Mouse (Mus musculus) G1E (cell line): ENCODE results near the gene Hoxa11. TPM values are rescaled to one million over a fixed set of nuclear protein-coding genes. Genes with fewer than 3 reads are reported as not detected.

Experiments
- ATAC-seq: 2 replicates; pipeline ENCODE4 v1.8.0; 2016; ENCODE audit warnings: mild to moderate bottlenecking; ENCODE audit not compliant: insufficient number of reproducible peaks, poor library complexity, low FRiP score, severe bottlenecking; ENCODE audit errors: extremely low read depth
- DNase-seq: peaks from one replicate; pipeline ENCODE4 v3.0.0; 2012; ENCODE audit warnings: low spot score
- H3K27me3 ChIP-seq: 2 replicates; pipeline ENCODE4 v1.6.1; 2012; ENCODE audit warnings: mild to moderate bottlenecking, low read length, inconsistent platforms; ENCODE audit not compliant: insufficient read depth
- H3K36me3 ChIP-seq: replicated peaks from 2 replicates; pipeline ENCODE3; 2012; ENCODE audit warnings: mild to moderate bottlenecking, inconsistent platforms
- H3K4me1 ChIP-seq: 2 replicates; pipeline ENCODE4 v1.6.1; 2012; ENCODE audit warnings: low read depth, low read length, inconsistent platforms, mixed read lengths; ENCODE audit not compliant: insufficient read depth
- H3K4me3 ChIP-seq: 2 replicates; pipeline ENCODE4 v1.5.1; 2012; ENCODE audit warnings: low read depth, mild to moderate bottlenecking, inconsistent platforms, low read length, moderate library complexity, mixed read lengths
- H3K9me3 ChIP-seq: replicated peaks from 2 replicates; pipeline ENCODE4 v1.6.1; 2012; ENCODE audit warnings: inconsistent platforms
- CTCF ChIP-seq: IDR thresholded peaks from 2 replicates; pipeline ENCODE4 v1.5.1; 2012; ENCODE audit warnings: low read depth, low read length, inconsistent platforms, mixed read lengths
- GATA1 ChIP-seq: IDR thresholded peaks from 2 replicates; pipeline ENCODE4 v1.6.1; 2012; ENCODE audit warnings: borderline replicate concordance, low read length, inconsistent platforms, mixed read lengths
- GATA2 ChIP-seq: IDR thresholded peaks from 2 replicates; pipeline ENCODE4 v1.6.1; 2012; ENCODE audit warnings: low read depth, low read length, inconsistent platforms, borderline replicate concordance
- POLR2AphosphoS5 ChIP-seq: IDR thresholded peaks from 2 replicates; pipeline ENCODE4 v1.6.1; 2012; ENCODE audit warnings: low read depth, low read length, inconsistent platforms; ENCODE audit not compliant: insufficient replicate concordance
- TAL1 ChIP-seq: conservative IDR thresholded peaks from 2 replicates; pipeline ENCODE4 v1.6.1; 2012; ENCODE audit warnings: low read depth, low read length, inconsistent platforms, mixed read lengths
- polyA plus RNA-seq: library from polyadenylated mRNA; stranded (reverse); fragments of >175 nt; gene quantifications from 2 replicates; pipeline ENCODE4 v1.2.3, GENCODE M21; 2012
- total RNA-seq, 2 experiments: library from RNA; stranded (forward) in 1 of 2; stranded (reverse) in 1 of 2; fragments of 200-1000 nt in 1 of 2; fragments of >200 nt in 1 of 2; fragmentation: Nextera tagmentation in 1 of 2; gene quantifications; 2 replicates each; pipeline ENCODE4 v1.2.3; 2014 to 2017

Hoxa11 gene
- total RNA-seq (2014; fragmentation: Nextera tagmentation) (not detected in 2 replicates), total RNA-seq (2017) (0.12 TPM in 1 of 2 replicates, not detected in the other), polyA plus RNA-seq (not detected in 2 replicates)

- no peak for DNase-seq
- TF ChIP-seq CTCF (no peak), GATA1 (no peak), TAL1 (no peak), POLR2AphosphoS5 (no peak), GATA2 (no peak)
- H3K27me3 ChIP-seq: peaks cover 43% of the 10 kb centered on the region
- H3K4me3 ChIP-seq: no peak within 1 kb of the TSS
- no peaks in the 10 kb centered on the region for H3K4me1 ChIP-seq
- ATAC-seq: no peak
- H3K9me3 ChIP-seq: no peaks in the 10 kb centered on the region
- no peaks in the 10 kb centered on the region for H3K36me3 ChIP-seq
These were observed at the start of gene Hoxa11 for GRCm38 (mm10) chr6:52245757-52246142. Gene Hoxa11, minus strand, starts transcription at chr6:52245810.

- Histone ChIP-seq H3K4me1 (no peaks in the 10 kb centered on the region), H3K9me3 (no peaks in the 10 kb centered on the region), H3K27me3 (peaks cover 2% of the 10 kb centered on the region; the same call in 1 of the 2 replicates), H3K4me3 (no peak overlapping the region), H3K36me3 (no peaks in the 10 kb centered on the region)
- TF ChIP-seq POLR2AphosphoS5 (no peak), GATA1 (no peak), TAL1 (no peak), GATA2 (no peak), CTCF (no peak)
- DNase-seq (no peak), ATAC-seq (no peak)
These were observed 49.0 kb upstream of the Hoxa11 start for GRCm38 (mm10) chr6:52294616-52295015.

DNA sequence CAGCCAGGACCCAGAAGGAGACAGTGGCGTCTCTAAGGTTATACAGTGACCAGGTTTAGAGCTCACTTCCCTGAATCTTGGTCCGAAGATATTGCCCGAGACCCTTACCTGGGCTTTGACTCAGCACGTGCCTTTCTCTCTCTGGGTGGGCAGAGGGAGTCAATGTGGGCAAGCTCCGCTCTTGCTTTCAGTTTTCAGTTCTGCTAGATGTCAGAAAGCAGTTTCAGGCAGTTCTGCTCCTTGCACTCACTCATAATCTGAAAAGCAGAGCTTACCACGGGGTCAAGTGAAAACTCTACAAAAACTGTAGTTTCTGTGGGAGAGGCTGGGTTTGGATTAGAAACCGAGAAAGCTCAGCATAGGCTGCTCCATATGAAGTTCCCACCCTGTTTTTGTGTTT is 46.7 kb upstream of the Hoxa11 start:
- Histone ChIP-seq H3K36me3 (no peaks in the 10 kb centered on the region), H3K4me1 (no peaks in the 10 kb centered on the region), H3K4me3 (no peak overlapping the region), H3K9me3 (no peaks in the 10 kb centered on the region), H3K27me3 (peaks cover 2% of the 10 kb centered on the region; the same call in 1 of the 2 replicates)
- no peak for TF ChIP-seq TAL1
- TF ChIP-seq POLR2AphosphoS5: no peak
- no peak for TF ChIP-seq CTCF
- no peak for TF ChIP-seq GATA2
- TF ChIP-seq GATA1: no peak
- ATAC-seq: no peak
- DNase-seq: no peak

DNA sequence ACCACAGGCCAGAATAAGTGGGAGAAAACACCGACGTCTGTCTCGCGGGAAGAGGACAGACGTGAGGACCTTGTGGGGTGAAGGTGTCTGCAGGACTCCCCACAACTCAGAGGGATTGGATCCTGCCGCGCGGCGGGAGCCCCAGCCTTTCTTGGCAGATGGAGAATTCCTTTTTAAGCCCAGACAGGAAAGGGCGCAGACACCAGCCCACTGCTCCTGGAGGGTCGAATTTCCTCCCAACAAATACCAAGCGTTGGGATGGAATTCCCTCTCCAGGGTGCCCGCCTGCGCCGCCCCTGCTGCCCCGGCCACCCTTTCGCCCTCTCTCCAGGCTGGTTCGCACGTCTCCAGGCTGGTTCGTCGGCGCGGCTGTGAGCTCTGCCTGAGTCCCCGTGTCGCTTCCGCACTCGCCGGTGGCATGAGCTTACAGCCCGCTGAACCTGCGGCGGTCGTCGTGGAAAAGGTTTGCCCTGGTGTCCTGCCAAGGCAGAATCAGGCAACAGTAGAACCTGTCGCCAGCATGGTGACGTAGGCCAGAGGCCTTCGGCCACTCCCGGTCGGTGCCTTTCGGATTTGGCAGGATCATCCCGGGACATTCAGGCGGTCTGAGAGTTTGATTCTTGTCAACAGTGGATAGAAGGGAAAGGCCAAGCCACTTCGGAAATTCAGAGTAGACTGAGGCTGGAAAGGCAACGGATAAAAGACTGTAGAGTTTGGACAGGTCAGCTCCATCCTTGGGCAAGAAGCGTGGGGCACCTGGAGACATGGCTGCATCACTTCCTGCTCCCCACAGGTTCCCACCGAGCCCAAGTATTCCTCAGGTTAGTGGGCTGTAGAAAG is 45.6 kb upstream of the Hoxa11 start:
- no peaks in the 10 kb centered on the region for H3K9me3 ChIP-seq
- ATAC-seq (no peak), DNase-seq (no peak)
- H3K4me1 ChIP-seq: no peaks in the 10 kb centered on the region
- no peaks in the 10 kb centered on the region for H3K36me3 ChIP-seq
- H3K27me3 ChIP-seq: peaks cover 2% of the 10 kb centered on the region; the same call in 1 of the 2 replicates
- H3K4me3 ChIP-seq: no peak overlapping the region
- TF ChIP-seq CTCF: no peak
- no peak for TF ChIP-seq POLR2AphosphoS5
- TF ChIP-seq GATA2: no peak
- TF ChIP-seq TAL1: no peak
- no peak for TF ChIP-seq GATA1

DNA sequence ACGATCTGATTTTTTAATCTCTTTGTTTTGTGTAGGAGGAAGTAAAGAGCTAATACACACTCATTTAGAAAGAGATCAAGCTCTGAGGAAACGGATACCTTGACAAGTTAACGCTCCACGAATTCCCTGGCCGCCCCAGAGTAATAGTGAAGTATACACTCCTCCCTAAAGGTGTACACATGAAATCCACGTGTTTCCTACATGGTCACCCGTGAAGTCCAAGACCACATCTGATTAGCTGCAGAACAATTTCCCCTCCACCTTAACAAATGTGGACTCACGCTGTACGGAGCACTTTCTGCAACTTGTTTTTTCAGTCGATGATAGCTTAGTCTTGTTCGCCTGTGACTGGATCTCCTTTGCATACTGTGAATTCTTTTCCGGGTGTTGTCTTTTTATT is 44.6 kb upstream of the Hoxa11 start:
- ATAC-seq: no peak
- H3K4me1 ChIP-seq: no peaks in the 10 kb centered on the region
- no peak overlapping the region for H3K4me3 ChIP-seq
- peaks cover 2% of the 10 kb centered on the region; the same call in 1 of the 2 replicates for H3K27me3 ChIP-seq
- H3K9me3 ChIP-seq: no peaks in the 10 kb centered on the region
- TF ChIP-seq POLR2AphosphoS5 (no peak), TAL1 (no peak), GATA1 (no peak), CTCF (no peak), GATA2 (no peak)
- no peaks in the 10 kb centered on the region for H3K36me3 ChIP-seq
- DNase-seq: no peak

GRCm38 (mm10) chr6:52283896-52284295 is 38.3 kb upstream of the Hoxa11 start:
- H3K9me3 ChIP-seq: no peaks in the 10 kb centered on the region
- ATAC-seq (no peak), DNase-seq (no peak)
- no peak overlapping the region for H3K4me3 ChIP-seq
- TF ChIP-seq CTCF (no peak), POLR2AphosphoS5 (no peak), GATA1 (no peak), TAL1 (no peak), GATA2 (no peak)
- H3K4me1 ChIP-seq: no peaks in the 10 kb centered on the region
- no peaks in the 10 kb centered on the region for H3K36me3 ChIP-seq
- no peaks in the 10 kb centered on the region for H3K27me3 ChIP-seq
